Mouse (Mus musculus): ENCODE results near the gene Nomo1.

The Nomo1 gene

GRCm38 (mm10) chr7:46045882-46046281, 12.4 kb downstream of the Nomo1 start:
- no peak for DNase-seq (ENCODE audit: low read depth, low spot score)

- no peak for DNase-seq (ENCODE audit: low read depth, low spot score)
Measured at GRCm38 (mm10) chr7:46047873-46048562, 14.5 kb downstream of the Nomo1 start.

GRCm38 (mm10) chr7:46049981-46050380, 16.5 kb downstream of the Nomo1 start:
- DNase-seq (ENCODE audit: low read depth, low spot score) = no peak

GRCm38 (mm10) chr7:46052161-46052821, 18.8 kb downstream of the Nomo1 start:
- DNase-seq (ENCODE audit: low read depth, low spot score) = no peak

- no peak for DNase-seq (ENCODE audit: low read depth, low spot score)
Measured at GRCm38 (mm10) chr7:46053566-46053965, 20.1 kb downstream of the Nomo1 start.

GRCm38 (mm10) chr7:46058882-46059281, 25.4 kb downstream of the Nomo1 start:
- no peak for DNase-seq (ENCODE audit: low read depth, low spot score)

GRCm38 (mm10) chr7:46060688-46061087, 27.2 kb downstream of the Nomo1 start:
- DNase-seq (ENCODE audit: low read depth, low spot score) = no peak

- no peak for DNase-seq (ENCODE audit: low read depth, low spot score)
Measured at GRCm38 (mm10) chr7:46061614-46062013, 28.1 kb downstream of the Nomo1 start.

GRCm38 (mm10) chr7:46063296-46063695, 29.8 kb downstream of the Nomo1 start:
- no peak for DNase-seq (ENCODE audit: low read depth, low spot score)

- no peak for DNase-seq (ENCODE audit: low read depth, low spot score)
Measured at GRCm38 (mm10) chr7:46068831-46069230, 35.3 kb downstream of the Nomo1 start.

- no peak for DNase-seq (ENCODE audit: low read depth, low spot score)
Measured at GRCm38 (mm10) chr7:46076844-46077243, 43.3 kb downstream of the Nomo1 start.

GRCm38 (mm10) chr7:46077675-46078074, 44.2 kb downstream of the Nomo1 start:
- no peak for DNase-seq (ENCODE audit: low read depth, low spot score)

- DNase-seq (ENCODE audit: low read depth, low spot score) = no peak
Measured at GRCm38 (mm10) chr7:46084024-46084423, 50.5 kb downstream of the Nomo1 start.

- no peak for DNase-seq (ENCODE audit: low read depth, low spot score)
Measured at GRCm38 (mm10) chr7:46084839-46085513, 51.5 kb downstream of the Nomo1 start.

- no peak for DNase-seq (ENCODE audit: low read depth, low spot score)
Measured at GRCm38 (mm10) chr7:46086378-46086777, 52.9 kb downstream of the Nomo1 start.

GRCm38 (mm10) chr7:46088241-46088640, 54.7 kb downstream of the Nomo1 start:
- no peak for DNase-seq (ENCODE audit: low read depth, low spot score)

GRCm38 (mm10) chr7:46092803-46093202, 59.3 kb downstream of the Nomo1 start:
- no peak for DNase-seq (ENCODE audit: low read depth, low spot score)

- DNase-seq (ENCODE audit: low read depth, low spot score) = peak; percentile 80
Measured at GRCm38 (mm10) chr7:46096136-46096535, 62.6 kb downstream of the Nomo1 start.

- no peak for DNase-seq (ENCODE audit: low read depth, low spot score)
Measured at GRCm38 (mm10) chr7:46097319-46097783, 63.9 kb downstream of the Nomo1 start.

- no peak for DNase-seq (ENCODE audit: low read depth, low spot score)
Measured at GRCm38 (mm10) chr7:46098221-46098918, 64.9 kb downstream of the Nomo1 start.

GRCm38 (mm10) chr7:46098919-46099286, 65.4 kb downstream of the Nomo1 start:
- DNase-seq (ENCODE audit: low read depth, low spot score) = no peak

- no peak for DNase-seq (ENCODE audit: low read depth, low spot score)
Measured at GRCm38 (mm10) chr7:46099682-46100081, 66.2 kb downstream of the Nomo1 start.

All from mesoderm, embryonic 11.5 days (tissue).